Mouse (Mus musculus): ENCODE measurements at regions not wholly inside any gene's neighbourhood (a gene's known extent, or its start where the extent isn't known, plus 50 kb on each side); places are given as distances from the start of the nearest gene placed in this dataset.

- no peak for DNase-seq (ENCODE audit: low read depth, low spot score)
Measured at GRCm38 (mm10) chr4:30776816-30777442, 1187.0 kb upstream of the Map3k7 start.

- no peak for DNase-seq (ENCODE audit: low read depth, low spot score)
Measured at GRCm38 (mm10) chr4:30781649-30782048, 1182.2 kb upstream of the Map3k7 start.

- no peak for DNase-seq (ENCODE audit: low read depth, low spot score)
Measured at GRCm38 (mm10) chr4:30789976-30790657, 1173.8 kb upstream of the Map3k7 start.

GRCm38 (mm10) chr4:30809798-30810197, 1154.1 kb upstream of the Map3k7 start:
- no peak for DNase-seq (ENCODE audit: low read depth, low spot score)

- no peak for DNase-seq (ENCODE audit: low read depth, low spot score)
Measured at GRCm38 (mm10) chr4:30855361-30856056, 1108.4 kb upstream of the Map3k7 start.

GRCm38 (mm10) chr4:30904966-30905365, 1058.9 kb upstream of the Map3k7 start:
- no peak for DNase-seq (ENCODE audit: low read depth, low spot score)

GRCm38 (mm10) chr4:30922944-30923343, 1041.0 kb upstream of the Map3k7 start:
- DNase-seq (ENCODE audit: low read depth, low spot score), result no peak

- DNase-seq (ENCODE audit: low read depth, low spot score), result no peak
Measured at GRCm38 (mm10) chr4:30932358-30932757, 1031.5 kb upstream of the Map3k7 start.

GRCm38 (mm10) chr4:30933030-30933987, 1030.6 kb upstream of the Map3k7 start:
- DNase-seq (ENCODE audit: low read depth, low spot score), result no peak

- DNase-seq (ENCODE audit: low read depth, low spot score), result no peak
Measured at GRCm38 (mm10) chr4:30983611-30984010, 980.3 kb upstream of the Map3k7 start.

GRCm38 (mm10) chr4:31012006-31012405, 951.9 kb upstream of the Map3k7 start:
- DNase-seq (ENCODE audit: low read depth, low spot score), result peak; percentile 24

- DNase-seq (ENCODE audit: low read depth, low spot score), result no peak
Measured at GRCm38 (mm10) chr4:31052077-31052677, 911.7 kb upstream of the Map3k7 start.

- DNase-seq (ENCODE audit: low read depth, low spot score), result no peak
Measured at GRCm38 (mm10) chr4:31076236-31076635, 887.7 kb upstream of the Map3k7 start.

- no peak for DNase-seq (ENCODE audit: low read depth, low spot score)
Measured at GRCm38 (mm10) chr4:31121586-31121985, 842.3 kb upstream of the Map3k7 start.

- no peak for DNase-seq (ENCODE audit: low read depth, low spot score)
Measured at GRCm38 (mm10) chr4:31143166-31143565, 820.7 kb upstream of the Map3k7 start.

- DNase-seq (ENCODE audit: low read depth, low spot score), result no peak
Measured at GRCm38 (mm10) chr4:31167431-31167830, 796.5 kb upstream of the Map3k7 start.

GRCm38 (mm10) chr4:31168357-31168756, 795.5 kb upstream of the Map3k7 start:
- DNase-seq (ENCODE audit: low read depth, low spot score), result no peak

GRCm38 (mm10) chr4:31171190-31171589, 792.7 kb upstream of the Map3k7 start:
- no peak for DNase-seq (ENCODE audit: low read depth, low spot score)

GRCm38 (mm10) chr4:31197852-31198251, 766.0 kb upstream of the Map3k7 start:
- DNase-seq (ENCODE audit: low read depth, low spot score), result no peak

GRCm38 (mm10) chr4:31203286-31203685, 760.6 kb upstream of the Map3k7 start:
- no peak for DNase-seq (ENCODE audit: low read depth, low spot score)

- no peak for DNase-seq (ENCODE audit: low read depth, low spot score)
Measured at GRCm38 (mm10) chr4:31205332-31205970, 758.4 kb upstream of the Map3k7 start.
